Mouse (Mus musculus): ENCODE results near the gene Itpkb. TPM values are rescaled to one million over a fixed set of nuclear protein-coding genes. Genes with fewer than 3 reads are reported as not detected.

The Itpkb gene
- polyA plus RNA-seq, 1 experiment: 18.1 TPM

DNA sequence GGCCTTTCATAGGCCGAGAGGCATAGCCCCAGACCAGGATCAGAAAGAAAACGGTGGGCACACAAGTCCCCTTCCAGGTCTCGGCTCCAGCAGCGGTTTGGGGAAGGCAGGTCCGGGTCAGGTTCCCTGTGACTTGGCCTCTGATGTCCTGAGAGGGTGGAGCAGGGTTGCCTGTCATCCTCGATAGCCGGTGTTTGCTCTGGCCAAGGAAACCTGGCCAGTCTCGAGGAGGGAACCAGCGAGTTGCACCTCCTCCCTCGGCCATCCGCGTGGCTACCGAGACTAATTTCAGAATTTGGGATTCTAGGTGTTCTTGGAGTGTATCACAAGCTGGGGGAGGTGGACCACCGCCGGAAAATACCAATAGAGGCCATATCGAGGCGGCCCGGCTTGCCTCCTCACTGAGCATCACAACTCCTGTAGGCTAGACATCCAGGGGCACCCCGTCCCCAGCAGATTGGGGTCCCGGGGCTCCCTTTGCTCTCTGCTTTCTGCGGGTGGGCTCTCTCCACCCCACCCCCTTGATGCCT is 1.3 kb downstream of the Itpkb start:
- H3K4me3 ChIP-seq (replicated peaks; ENCODE audit: control insufficient read depth, low read depth, low read length): peak overlapping the region; percentile 86
- H3K4me1 ChIP-seq (ENCODE audit: control insufficient read depth, insufficient read depth, low read length): peaks cover 3% of the 10 kb centered on the region; the same call in 1 of the 2 replicates
- no peak for TF ChIP-seq CTCF (IDR thresholded peaks at IDR 0.05; ENCODE audit: control insufficient read depth, insufficient read depth, low read length)
- TF ChIP-seq POLR2A (IDR thresholded peaks at IDR 0.05; ENCODE audit: borderline replicate concordance, control insufficient read depth, low read depth, low read length): 0 out of 2 replicates have a peak, but pooled peaks have one; percentile 10
- H3K27ac ChIP-seq (ENCODE audit: control insufficient read depth, insufficient read depth, low read depth, low read length, poor library complexity): peak overlapping the region; percentile 93
- WGBS: under 1% methylated on average over 21 of the region's 21 CpGs

- peaks cover 3% of the 10 kb centered on the region; the same call in 1 of the 2 replicates for H3K4me1 ChIP-seq (ENCODE audit: control insufficient read depth, insufficient read depth, low read length)
- peak overlapping the region; percentile 86 for H3K4me3 ChIP-seq (replicated peaks; ENCODE audit: control insufficient read depth, low read depth, low read length)
- 18% methylated on average over 72 of the region's 72 CpGs for WGBS
- H3K27ac ChIP-seq (ENCODE audit: control insufficient read depth, insufficient read depth, low read depth, low read length, poor library complexity): peak overlapping the region; percentile 93
- TF ChIP-seq POLR2A (IDR thresholded peaks at IDR 0.05; ENCODE audit: borderline replicate concordance, control insufficient read depth, low read depth, low read length) (no peak), CTCF (IDR thresholded peaks at IDR 0.05; ENCODE audit: control insufficient read depth, insufficient read depth, low read length) (no peak)
These were observed 2.0 kb downstream of the Itpkb start for GRCm38 (mm10) chr1:180332076-180332927.

- TF ChIP-seq CTCF (IDR thresholded peaks at IDR 0.05; ENCODE audit: control insufficient read depth, insufficient read depth, low read length) (no peak), POLR2A (IDR thresholded peaks at IDR 0.05; ENCODE audit: borderline replicate concordance, control insufficient read depth, low read depth, low read length) (no peak)
- peaks cover 3% of the 10 kb centered on the region; the same call in 1 of the 2 replicates for H3K4me1 ChIP-seq (ENCODE audit: control insufficient read depth, insufficient read depth, low read length)
- H3K27ac ChIP-seq (ENCODE audit: control insufficient read depth, insufficient read depth, low read depth, low read length, poor library complexity): no peak overlapping the region
- H3K4me3 ChIP-seq (replicated peaks; ENCODE audit: control insufficient read depth, low read depth, low read length): no peak overlapping the region
- whole genome bisulfite sequencing: 82% methylated on average over 14 of the region's 14 CpGs
These were observed 2.7 kb downstream of the Itpkb start for GRCm38 (mm10) chr1:180332928-180333440.

DNA sequence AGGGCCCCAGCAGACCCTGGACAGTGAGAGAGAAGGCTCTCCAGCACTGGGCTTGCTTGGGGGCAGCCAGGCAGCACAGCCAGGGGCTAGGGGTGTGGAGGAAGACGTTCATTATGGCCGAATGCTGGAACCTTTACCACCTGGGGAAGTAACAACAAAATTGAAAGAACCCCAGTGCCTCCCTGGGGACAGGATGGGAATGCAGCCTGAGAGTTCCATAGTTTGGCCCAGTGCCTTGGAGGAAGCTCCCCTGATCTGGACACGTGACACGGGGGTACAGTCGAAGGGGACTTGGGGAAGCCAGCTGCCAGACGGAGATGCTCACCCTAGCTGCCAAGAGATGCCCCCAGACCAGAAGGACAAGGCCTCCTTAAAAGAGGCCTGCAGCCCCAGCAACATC is 3.3 kb downstream of the Itpkb start:
- H3K4me1 ChIP-seq (ENCODE audit: control insufficient read depth, insufficient read depth, low read length): peaks cover 3% of the 10 kb centered on the region; the same call in 1 of the 2 replicates
- TF ChIP-seq POLR2A (IDR thresholded peaks at IDR 0.05; ENCODE audit: borderline replicate concordance, control insufficient read depth, low read depth, low read length): no peak
- no peak for TF ChIP-seq CTCF (IDR thresholded peaks at IDR 0.05; ENCODE audit: control insufficient read depth, insufficient read depth, low read length)
- 59% methylated on average over 6 of the region's 6 CpGs for WGBS
- H3K4me3 ChIP-seq (replicated peaks; ENCODE audit: control insufficient read depth, low read depth, low read length): no peak overlapping the region
- H3K27ac ChIP-seq (ENCODE audit: control insufficient read depth, insufficient read depth, low read depth, low read length, poor library complexity): no peak overlapping the region

GRCm38 (mm10) chr1:180334541-180334940 is 4.3 kb downstream of the Itpkb start:
- Histone ChIP-seq H3K4me3 (replicated peaks; ENCODE audit: control insufficient read depth, low read depth, low read length) (no peak overlapping the region), H3K27ac (ENCODE audit: control insufficient read depth, insufficient read depth, low read depth, low read length, poor library complexity) (no peak overlapping the region), H3K4me1 (ENCODE audit: control insufficient read depth, insufficient read depth, low read length) (peaks cover 3% of the 10 kb centered on the region; the same call in 1 of the 2 replicates)
- TF ChIP-seq POLR2A (IDR thresholded peaks at IDR 0.05; ENCODE audit: borderline replicate concordance, control insufficient read depth, low read depth, low read length): no peak
- no peak for TF ChIP-seq CTCF (IDR thresholded peaks at IDR 0.05; ENCODE audit: control insufficient read depth, insufficient read depth, low read length)
- 68% methylated on average over 6 of the region's 6 CpGs for WGBS

DNA sequence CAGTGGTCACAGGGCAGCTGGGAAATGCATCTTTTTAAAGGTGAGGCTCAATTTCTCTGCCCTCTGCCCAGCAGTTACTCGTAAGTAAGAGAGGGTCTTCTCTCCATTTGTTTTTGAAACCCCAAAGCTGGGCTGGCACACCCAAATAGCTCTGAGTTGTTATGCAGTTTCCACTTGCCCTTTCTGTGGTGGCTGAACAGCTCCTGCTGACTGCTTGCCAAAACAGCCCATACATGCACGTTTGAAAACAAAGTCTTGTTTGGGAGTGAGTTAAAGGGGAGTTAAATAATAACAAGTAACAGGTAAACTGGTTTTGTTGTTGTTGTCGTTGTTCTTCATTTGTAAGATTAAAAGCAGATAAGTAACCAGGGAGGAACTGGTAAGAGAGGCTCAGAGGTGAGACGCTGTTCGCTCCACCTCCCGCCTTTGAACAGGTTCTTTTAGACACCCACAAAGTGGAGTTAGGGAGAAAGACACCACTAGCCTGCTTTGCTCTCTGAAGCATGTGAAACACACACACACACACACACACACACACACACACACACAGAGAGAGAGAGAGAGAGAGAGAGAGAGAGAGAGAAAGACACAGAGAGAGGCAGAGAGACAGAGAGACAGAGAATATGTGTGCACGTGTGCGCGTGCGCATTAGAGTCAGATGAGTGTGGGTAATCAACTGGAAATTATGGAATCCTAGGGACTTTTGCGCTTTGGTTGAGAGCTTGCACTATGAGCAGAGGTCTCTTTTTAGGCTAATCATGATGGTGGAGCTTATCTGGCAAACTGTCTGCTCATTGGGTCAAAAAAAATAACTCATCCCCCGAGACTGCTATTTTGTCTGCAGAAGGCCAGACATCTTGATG is 5.5 kb downstream of the Itpkb start:
- H3K4me1 ChIP-seq (ENCODE audit: control insufficient read depth, insufficient read depth, low read length): peaks cover 3% of the 10 kb centered on the region; the same call in 1 of the 2 replicates
- H3K4me3 ChIP-seq (replicated peaks; ENCODE audit: control insufficient read depth, low read depth, low read length): no peak overlapping the region
- WGBS: 66% methylated on average over 12 of the region's 12 CpGs
- TF ChIP-seq CTCF (IDR thresholded peaks at IDR 0.05; ENCODE audit: control insufficient read depth, insufficient read depth, low read length): no peak
- no peak for TF ChIP-seq POLR2A (IDR thresholded peaks at IDR 0.05; ENCODE audit: borderline replicate concordance, control insufficient read depth, low read depth, low read length)
- H3K27ac ChIP-seq (ENCODE audit: control insufficient read depth, insufficient read depth, low read depth, low read length, poor library complexity): no peak overlapping the region

- 81% methylated on average over 8 of the region's 8 CpGs for WGBS
- TF ChIP-seq POLR2A (IDR thresholded peaks at IDR 0.05; ENCODE audit: borderline replicate concordance, control insufficient read depth, low read depth, low read length) (no peak), CTCF (IDR thresholded peaks at IDR 0.05; ENCODE audit: control insufficient read depth, insufficient read depth, low read length) (no peak)
- Histone ChIP-seq H3K27ac (ENCODE audit: control insufficient read depth, insufficient read depth, low read depth, low read length, poor library complexity) (no peak overlapping the region), H3K4me1 (ENCODE audit: control insufficient read depth, insufficient read depth, low read length) (peaks cover 3% of the 10 kb centered on the region), H3K4me3 (replicated peaks; ENCODE audit: control insufficient read depth, low read depth, low read length) (no peak overlapping the region)
These were observed 8.1 kb downstream of the Itpkb start for GRCm38 (mm10) chr1:180338358-180338757.
